Mouse (Mus musculus) forebrain, postnatal 0 days (tissue): ENCODE data around the gene Ccr6. TPM values are rescaled to one million over a fixed set of nuclear protein-coding genes. Genes with fewer than 3 reads are reported as not detected.

Source experiments
- ATAC-seq: fragments of 200-750 bp; cut with Nextera tagmentation; 2 replicates; pipeline ENCODE4 v1.8.0; 2017; ENCODE audit warnings: mild to moderate bottlenecking, moderate library complexity
- DNase-seq: peaks from one replicate; pipeline ENCODE4 v3.0.0-alpha.2; 2015
- H3K27ac ChIP-seq: fragments of 300-500 bp; sonication (generic); 2 replicates; pipeline ENCODE4 v1.5.1; 2014; ENCODE audit warnings: low read depth, mild to moderate bottlenecking, antibody characterized with exemption, low read length, moderate library complexity, mixed read lengths
- H3K27me3 ChIP-seq: fragments of 300-500 bp; sonication (generic); 2 replicates; pipeline ENCODE4 v1.6.1; 2014; ENCODE audit warnings: mild to moderate bottlenecking, low read length, mixed read lengths; ENCODE audit not compliant: insufficient read depth
- H3K36me3 ChIP-seq: fragments of 300-500 bp; sonication (generic); 2 replicates; pipeline ENCODE4 v1.6.1; 2014; ENCODE audit warnings: mild to moderate bottlenecking, moderate library complexity; ENCODE audit not compliant: insufficient read depth
- H3K4me1 ChIP-seq: fragments of 300-500 bp; sonication (generic); 2 replicates; pipeline ENCODE4 v1.6.1; 2014; ENCODE audit warnings: antibody characterized with exemption; ENCODE audit not compliant: insufficient read depth
- H3K4me2 ChIP-seq: fragments of 300-500 bp; sonication (generic); 2 replicates; pipeline ENCODE4 v1.6.1; 2014; ENCODE audit warnings: low read depth, mild to moderate bottlenecking, moderate library complexity
- H3K4me3 ChIP-seq: fragments of 300-500 bp; sonication (generic); 2 replicates; pipeline ENCODE4 v1.5.1; 2014; ENCODE audit warnings: low read depth, low read length, mixed read lengths
- H3K9ac ChIP-seq: fragments of 300-500 bp; sonication (generic); 2 replicates; pipeline ENCODE4 v1.6.1; 2014; ENCODE audit warnings: mild to moderate bottlenecking
- H3K9me3 ChIP-seq: fragments of 300-500 bp; sonication (generic); 2 replicates; pipeline ENCODE4 v1.6.1; 2016; ENCODE audit warnings: low read length
- CTCF ChIP-seq: sonication (generic); IDR thresholded peaks from 2 replicates; pipeline ENCODE4 v1.5.1; 2016; ENCODE audit warnings: antibody characterized with exemption, control low read depth, low read depth
- WGBS: fragments of 180-500 bp; shearing (Covaris S2); extraction: QIAGEN DNeasy Blood & Tissue Kit; methylation state at CpG from one replicate; pipeline ENCODE4 v1.1.7; 2014; 5-methylcytosine and 5-hydroxymethylcytosine counted together
- polyA plus RNA-seq: library from polyadenylated mRNA; unstranded; fragments of >200 nt; fragmentation: Nextera tagmentation; extraction: Ambion mirVana; gene quantifications from 2 replicates; pipeline ENCODE4 v1.2.1, GENCODE M21; 2015
- total RNA-seq: library from RNA; depleted of rRNA; stranded (reverse); fragments of >200 nt; gene quantifications from 2 replicates; pipeline ENCODE4 v1.2.3, GENCODE M21; 2014

The Ccr6 gene
- total and polyA plus RNA-seq, 2 experiments from 2014 or later, result not detected

GRCm38 (mm10) chr17:8233618-8234214 lies 2.1 kb upstream of the Ccr6 start:
- H3K4me3 ChIP-seq, result no peak overlapping the region
- no peaks in the 10 kb centered on the region for H3K36me3 ChIP-seq
- H3K27ac ChIP-seq, result no peak overlapping the region
- DNase-seq (no peak), ATAC-seq (no peak)
- no peaks in the 10 kb centered on the region for H3K27me3 ChIP-seq
- H3K9me3 ChIP-seq, result no peaks in the 10 kb centered on the region
- 78% methylated on average over 15 of the region's 15 CpGs for WGBS
- no peaks in the 10 kb centered on the region for H3K4me1 ChIP-seq
- H3K9ac ChIP-seq, result no peak overlapping the region
- H3K4me2 ChIP-seq, result no peak overlapping the region
- no peak for TF ChIP-seq CTCF

- no peak for TF ChIP-seq CTCF
- ATAC-seq (no peak), DNase-seq (no peak)
- H3K4me1 ChIP-seq, result no peaks in the 10 kb centered on the region
- H3K36me3 ChIP-seq, result no peaks in the 10 kb centered on the region
- no peaks in the 10 kb centered on the region for H3K27me3 ChIP-seq
- H3K9me3 ChIP-seq, result no peaks in the 10 kb centered on the region
- no peak overlapping the region for H3K4me2 ChIP-seq
- 80% methylated on average over 4 of the region's 4 CpGs for WGBS
- no peak overlapping the region for H3K4me3 ChIP-seq
- no peak overlapping the region for H3K27ac ChIP-seq
- no peak overlapping the region for H3K9ac ChIP-seq
Measured at GRCm38 (mm10) chr17:8234537-8234936, 1.3 kb upstream of the Ccr6 start.

- ATAC-seq (no peak), DNase-seq (no peak)
- Histone ChIP-seq H3K36me3 (no peaks in the 10 kb centered on the region), H3K9ac (no peak overlapping the region), H3K9me3 (no peaks in the 10 kb centered on the region), H3K4me1 (no peaks in the 10 kb centered on the region), H3K4me2 (no peak overlapping the region), H3K4me3 (no peak overlapping the region), H3K27ac (no peak overlapping the region), H3K27me3 (no peaks in the 10 kb centered on the region)
- TF ChIP-seq CTCF, result no peak
- WGBS, result 84% methylated on average over 15 of the region's 15 CpGs
Measured at GRCm38 (mm10) chr17:8238012-8238710, 2.3 kb downstream of the Ccr6 start.

- Histone ChIP-seq H3K27ac (no peak overlapping the region), H3K9me3 (no peaks in the 10 kb centered on the region), H3K4me3 (no peak overlapping the region), H3K9ac (no peak overlapping the region), H3K4me2 (no peak overlapping the region), H3K4me1 (no peaks in the 10 kb centered on the region), H3K36me3 (no peaks in the 10 kb centered on the region), H3K27me3 (no peaks in the 10 kb centered on the region)
- no peak for TF ChIP-seq CTCF
- no peak for DNase-seq
- WGBS, result 75% methylated on average over 3 of the region's 3 CpGs
- ATAC-seq, result no peak
Measured at GRCm38 (mm10) chr17:8239561-8239960, 3.7 kb downstream of the Ccr6 start.

GRCm38 (mm10) chr17:8240517-8240916 lies 4.7 kb downstream of the Ccr6 start:
- 74% methylated on average over 4 of the region's 4 CpGs for WGBS
- Histone ChIP-seq H3K36me3 (no peaks in the 10 kb centered on the region), H3K4me1 (no peaks in the 10 kb centered on the region), H3K9me3 (no peaks in the 10 kb centered on the region), H3K4me3 (no peak overlapping the region), H3K9ac (no peak overlapping the region), H3K4me2 (no peak overlapping the region), H3K27me3 (no peaks in the 10 kb centered on the region), H3K27ac (no peak overlapping the region)
- DNase-seq (no peak), ATAC-seq (no peak)
- TF ChIP-seq CTCF, result no peak

- WGBS, result 67% methylated on average over 12 of the region's 12 CpGs
- TF ChIP-seq CTCF, result no peak
- no peak for ATAC-seq
- no peaks in the 10 kb centered on the region for H3K36me3 ChIP-seq
- H3K4me1 ChIP-seq, result no peaks in the 10 kb centered on the region
- no peaks in the 10 kb centered on the region for H3K27me3 ChIP-seq
- no peak overlapping the region for H3K4me2 ChIP-seq
- H3K9me3 ChIP-seq, result no peaks in the 10 kb centered on the region
- no peak overlapping the region for H3K4me3 ChIP-seq
- H3K9ac ChIP-seq, result no peak overlapping the region
- no peak overlapping the region for H3K27ac ChIP-seq
- DNase-seq, result no peak
Measured at GRCm38 (mm10) chr17:8241645-8242044, 5.8 kb downstream of the Ccr6 start.

GRCm38 (mm10) chr17:8242186-8242585 lies 6.3 kb downstream of the Ccr6 start:
- TF ChIP-seq CTCF, result no peak
- 92% methylated on average over 11 of the region's 11 CpGs for WGBS
- H3K27ac ChIP-seq, result no peak overlapping the region

More at GRCm38 (mm10) chr17:8242186-8242585, 6.3 kb downstream of the Ccr6 start:
- ATAC-seq (no peak), DNase-seq (no peak)
- H3K9ac ChIP-seq, result no peak overlapping the region
- H3K9me3 ChIP-seq, result no peaks in the 10 kb centered on the region
- H3K4me3 ChIP-seq, result no peak overlapping the region
- no peaks in the 10 kb centered on the region for H3K27me3 ChIP-seq
- H3K4me1 ChIP-seq, result no peaks in the 10 kb centered on the region
- H3K4me2 ChIP-seq, result no peak overlapping the region
- no peaks in the 10 kb centered on the region for H3K36me3 ChIP-seq
